Mouse (Mus musculus) G1E (cell line): ENCODE measurements at regions not wholly inside any gene's neighbourhood (a gene's known extent, or its start where the extent isn't known, plus 50 kb on each side); places are given as distances from the start of the nearest gene placed in this dataset.

Experiments
- ATAC-seq: 2 replicates; pipeline ENCODE4 v1.8.0; 2016; ENCODE audit warnings: mild to moderate bottlenecking; ENCODE audit not compliant: insufficient number of reproducible peaks, poor library complexity, low FRiP score, severe bottlenecking; ENCODE audit errors: extremely low read depth
- DNase-seq: peaks from one replicate; pipeline ENCODE4 v3.0.0; 2012; ENCODE audit warnings: low spot score
- H3K27me3 ChIP-seq: 2 replicates; pipeline ENCODE4 v1.6.1; 2012; ENCODE audit warnings: mild to moderate bottlenecking, low read length, inconsistent platforms; ENCODE audit not compliant: insufficient read depth
- H3K36me3 ChIP-seq: replicated peaks from 2 replicates; pipeline ENCODE3; 2012; ENCODE audit warnings: mild to moderate bottlenecking, inconsistent platforms
- H3K4me1 ChIP-seq: 2 replicates; pipeline ENCODE4 v1.6.1; 2012; ENCODE audit warnings: low read depth, low read length, inconsistent platforms, mixed read lengths; ENCODE audit not compliant: insufficient read depth
- H3K4me3 ChIP-seq: 2 replicates; pipeline ENCODE4 v1.5.1; 2012; ENCODE audit warnings: low read depth, mild to moderate bottlenecking, inconsistent platforms, low read length, moderate library complexity, mixed read lengths
- H3K9me3 ChIP-seq: replicated peaks from 2 replicates; pipeline ENCODE4 v1.6.1; 2012; ENCODE audit warnings: inconsistent platforms
- CTCF ChIP-seq: IDR thresholded peaks from 2 replicates; pipeline ENCODE4 v1.5.1; 2012; ENCODE audit warnings: low read depth, low read length, inconsistent platforms, mixed read lengths
- GATA1 ChIP-seq: IDR thresholded peaks from 2 replicates; pipeline ENCODE4 v1.6.1; 2012; ENCODE audit warnings: borderline replicate concordance, low read length, inconsistent platforms, mixed read lengths
- GATA2 ChIP-seq: IDR thresholded peaks from 2 replicates; pipeline ENCODE4 v1.6.1; 2012; ENCODE audit warnings: low read depth, low read length, inconsistent platforms, borderline replicate concordance
- POLR2AphosphoS5 ChIP-seq: IDR thresholded peaks from 2 replicates; pipeline ENCODE4 v1.6.1; 2012; ENCODE audit warnings: low read depth, low read length, inconsistent platforms; ENCODE audit not compliant: insufficient replicate concordance
- TAL1 ChIP-seq: conservative IDR thresholded peaks from 2 replicates; pipeline ENCODE4 v1.6.1; 2012; ENCODE audit warnings: low read depth, low read length, inconsistent platforms, mixed read lengths

DNA sequence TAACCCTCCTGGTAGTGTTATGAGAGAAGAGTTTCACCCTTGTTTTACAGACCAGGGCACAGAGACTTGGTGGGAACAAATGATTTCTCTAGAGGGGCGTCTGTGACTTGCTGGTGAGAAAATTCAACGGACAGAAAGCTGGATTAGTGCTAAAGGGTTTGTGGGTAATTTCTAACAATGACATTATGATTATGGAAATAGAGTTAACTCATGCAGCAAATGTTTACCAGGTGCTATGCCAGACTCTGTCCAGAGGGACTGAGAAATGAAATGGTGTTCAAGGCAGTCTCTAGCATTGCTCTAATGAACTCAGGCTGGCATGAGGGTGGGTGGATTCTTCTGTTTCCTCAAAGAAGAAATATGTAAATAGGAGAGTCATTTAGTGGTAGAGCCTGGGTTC lies 128.5 kb upstream of the 4933402D24Rik start:
- Histone ChIP-seq H3K36me3 (no peaks in the 10 kb centered on the region), H3K9me3 (no peaks in the 10 kb centered on the region), H3K27me3 (no peaks in the 10 kb centered on the region; the same call in 1 of the 2 replicates), H3K4me1 (no peaks in the 10 kb centered on the region), H3K4me3 (no peak overlapping the region)
- DNase-seq (no peak), ATAC-seq (no peak)
- TF ChIP-seq CTCF, result no peak
- no peak for TF ChIP-seq TAL1

GRCm38 (mm10) chr1:63879570-63879969 lies 110.5 kb upstream of the 4933402D24Rik start:
- no peak for ATAC-seq
- no peak for TF ChIP-seq GATA1
- TF ChIP-seq TAL1, result no peak
- TF ChIP-seq POLR2AphosphoS5, result no peak
- TF ChIP-seq CTCF, result no peak
- DNase-seq, result no peak
- no peaks in the 10 kb centered on the region for H3K4me1 ChIP-seq
- no peaks in the 10 kb centered on the region for H3K9me3 ChIP-seq
- 0 out of 2 replicates have a peak, but pooled peaks cover 5% of the 10 kb centered on the region for H3K27me3 ChIP-seq
- H3K4me3 ChIP-seq, result no peak overlapping the region
- no peaks in the 10 kb centered on the region for H3K36me3 ChIP-seq

DNA sequence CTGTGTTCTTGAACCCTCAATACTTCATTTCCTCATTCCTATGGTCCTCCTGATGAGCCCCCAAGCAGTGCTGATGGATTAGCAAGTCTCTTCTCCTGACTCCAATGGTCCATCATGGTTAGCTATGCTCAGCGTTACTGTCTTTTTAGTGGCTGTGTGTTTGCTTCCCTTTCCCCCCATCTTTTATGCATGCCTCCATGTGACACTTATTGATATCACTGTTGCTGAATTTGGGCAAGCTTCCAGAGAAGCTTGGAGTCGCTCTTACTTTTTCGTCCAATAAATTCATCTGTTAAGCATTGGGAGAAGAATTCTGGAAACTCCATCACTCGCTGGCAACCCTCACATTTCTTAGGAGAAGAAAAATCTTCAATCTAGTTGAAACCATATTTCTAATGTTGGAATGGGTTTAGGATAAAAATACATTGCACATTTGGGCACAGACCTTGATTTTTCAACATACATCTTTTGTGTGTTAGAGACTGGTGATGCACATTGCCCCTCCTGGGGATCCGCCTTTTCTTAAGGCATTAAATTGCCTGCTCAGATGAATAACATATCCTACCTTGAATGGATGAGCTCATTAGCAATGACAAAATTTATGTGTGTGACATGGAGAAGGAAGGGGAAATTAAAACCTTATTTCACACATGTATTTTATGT lies 107.7 kb upstream of the 4933402D24Rik start:
- DNase-seq (no peak), ATAC-seq (no peak)
- Histone ChIP-seq H3K36me3 (no peaks in the 10 kb centered on the region), H3K4me3 (no peak overlapping the region), H3K4me1 (no peaks in the 10 kb centered on the region), H3K27me3 (0 out of 2 replicates have a peak, but pooled peaks cover 5% of the 10 kb centered on the region), H3K9me3 (no peaks in the 10 kb centered on the region)
- no peak for TF ChIP-seq GATA2
- no peak for TF ChIP-seq TAL1
- no peak for TF ChIP-seq CTCF
- TF ChIP-seq GATA1, result no peak
- TF ChIP-seq POLR2AphosphoS5, result no peak

DNA sequence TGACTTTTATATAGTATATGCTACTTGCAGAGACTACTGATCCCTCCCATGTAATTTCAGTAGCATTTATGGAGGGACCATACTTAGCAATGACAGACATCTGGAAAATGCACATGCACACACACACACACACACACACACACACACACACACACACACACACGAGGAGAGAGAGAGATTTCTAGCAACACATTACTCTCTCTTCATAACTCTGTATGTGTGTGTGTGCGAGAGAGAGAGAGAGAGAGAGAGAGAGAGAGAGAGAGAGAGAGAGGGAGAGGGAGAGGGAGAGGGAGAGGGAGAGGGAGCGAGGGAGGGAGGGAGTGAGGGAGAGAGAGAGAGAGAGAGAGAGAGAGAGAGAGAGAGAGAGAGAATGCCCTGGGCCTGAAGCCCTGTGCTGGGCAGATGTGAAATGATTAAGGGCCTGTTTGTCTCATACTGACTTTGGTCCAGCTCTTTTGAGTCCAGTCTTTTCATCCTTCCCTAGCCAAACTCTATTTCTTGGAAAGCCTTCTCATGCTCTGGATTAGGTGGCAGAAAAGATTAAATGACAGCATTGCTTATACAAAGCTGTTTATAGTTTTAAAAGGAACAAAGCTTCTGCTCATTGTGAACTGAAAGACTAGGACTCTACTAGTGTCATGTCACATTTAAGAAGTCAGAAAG lies 106.4 kb upstream of the 4933402D24Rik start:
- Histone ChIP-seq H3K4me1 (no peaks in the 10 kb centered on the region), H3K36me3 (no peaks in the 10 kb centered on the region), H3K27me3 (0 out of 2 replicates have a peak, but pooled peaks cover 4% of the 10 kb centered on the region), H3K4me3 (no peak overlapping the region), H3K9me3 (no peaks in the 10 kb centered on the region)
- TF ChIP-seq TAL1 (no peak), POLR2AphosphoS5 (no peak), CTCF (no peak), GATA2 (no peak), GATA1 (no peak)
- DNase-seq (no peak), ATAC-seq (no peak)

GRCm38 (mm10) chr1:63871831-63872230 lies 102.8 kb upstream of the 4933402D24Rik start:
- Histone ChIP-seq H3K36me3 (no peaks in the 10 kb centered on the region), H3K4me1 (no peaks in the 10 kb centered on the region), H3K9me3 (no peaks in the 10 kb centered on the region), H3K4me3 (no peak overlapping the region), H3K27me3 (no peaks in the 10 kb centered on the region)
- ATAC-seq, result no peak
- TF ChIP-seq TAL1 (no peak), POLR2AphosphoS5 (no peak), GATA2 (no peak), CTCF (no peak), GATA1 (no peak)
- no peak for DNase-seq

DNA sequence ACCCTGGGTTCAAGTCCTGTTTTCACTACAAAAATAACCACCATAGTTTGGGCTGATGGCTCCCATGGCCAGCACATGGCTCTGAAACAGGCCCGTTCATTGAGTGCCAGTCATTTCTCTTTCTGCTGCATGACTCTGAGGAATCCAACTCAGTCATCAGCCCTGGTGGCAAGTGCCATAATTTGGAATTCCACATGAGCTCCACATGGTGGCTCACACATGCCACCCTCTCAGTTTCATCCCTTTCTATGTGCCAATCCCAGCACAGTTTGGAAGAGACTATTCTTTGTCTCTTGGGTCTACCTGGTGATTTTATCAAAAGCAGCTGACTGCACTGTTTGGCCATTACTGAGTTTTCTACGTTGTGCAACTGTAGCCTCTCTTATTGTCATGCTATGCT lies 100.3 kb upstream of the 4933402D24Rik start:
- Histone ChIP-seq H3K27me3 (no peaks in the 10 kb centered on the region), H3K36me3 (no peaks in the 10 kb centered on the region), H3K4me1 (no peaks in the 10 kb centered on the region), H3K4me3 (no peak overlapping the region), H3K9me3 (no peaks in the 10 kb centered on the region)
- ATAC-seq, result no peak
- no peak for TF ChIP-seq CTCF
- TF ChIP-seq GATA1, result no peak
- TF ChIP-seq GATA2, result no peak
- TF ChIP-seq POLR2AphosphoS5, result no peak
- no peak for TF ChIP-seq TAL1
- DNase-seq, result no peak
